Mouse (Mus musculus) large intestine, adult 2 months (tissue): ENCODE results near the gene Neu2. TPM values are rescaled to one million over a fixed set of nuclear protein-coding genes. Genes with fewer than 3 reads are reported as not detected.

Experiments used
- DNase-seq: peaks from one replicate; pipeline ENCODE4 v3.0.0-alpha.2; 2012; ENCODE audit warnings: low read depth, low spot score
- WGBS: fragments of 180-500 bp; shearing (Covaris S2); methylation state at CpG from one replicate; pipeline ENCODE4 v1.1.7; 2018; 5-methylcytosine and 5-hydroxymethylcytosine counted together
- polyA plus RNA-seq: library from polyadenylated mRNA; depleted of rRNA; stranded (reverse); fragments of >200 nt; gene quantifications from 2 replicates; pipeline ENCODE4 v1.2.3, GENCODE M21; 2012; rRNA removed

Gene Neu2
- polyA plus RNA-seq, 1 experiment: 2.3 TPM

- WGBS: 80% methylated on average over 8 of the region's 8 CpGs
- no peak for DNase-seq
Measured at GRCm38 (mm10) chr1:87639724-87640123, 130.0 kb downstream of the Neu2 start.

GRCm38 (mm10) chr1:87640165-87640661 lies 130.5 kb downstream of the Neu2 start:
- WGBS: 59% methylated on average over 17 of the region's 17 CpGs
- DNase-seq: no peak

DNA sequence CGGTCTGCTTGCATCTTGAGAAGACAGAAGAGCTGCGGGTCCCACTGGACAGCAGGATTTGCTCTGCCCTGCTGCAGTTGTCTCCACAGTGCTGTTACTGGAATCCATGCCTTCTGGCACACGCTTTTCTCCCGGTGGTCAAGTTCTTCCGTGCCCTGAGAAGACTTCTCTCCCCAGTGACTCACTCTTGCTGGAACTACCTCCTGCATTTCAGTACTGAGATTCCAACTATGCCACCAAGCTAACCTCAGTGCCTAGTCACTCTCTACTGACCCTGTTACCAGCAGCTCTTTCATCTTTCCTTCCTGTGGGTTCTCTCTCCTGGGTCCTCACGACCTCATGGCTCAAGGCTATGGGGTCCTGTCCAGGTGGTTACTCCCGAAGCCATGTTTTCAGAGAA lies 133.3 kb downstream of the Neu2 start:
- no peak for DNase-seq
- WGBS: 80% methylated on average over 7 of the region's 7 CpGs

DNA sequence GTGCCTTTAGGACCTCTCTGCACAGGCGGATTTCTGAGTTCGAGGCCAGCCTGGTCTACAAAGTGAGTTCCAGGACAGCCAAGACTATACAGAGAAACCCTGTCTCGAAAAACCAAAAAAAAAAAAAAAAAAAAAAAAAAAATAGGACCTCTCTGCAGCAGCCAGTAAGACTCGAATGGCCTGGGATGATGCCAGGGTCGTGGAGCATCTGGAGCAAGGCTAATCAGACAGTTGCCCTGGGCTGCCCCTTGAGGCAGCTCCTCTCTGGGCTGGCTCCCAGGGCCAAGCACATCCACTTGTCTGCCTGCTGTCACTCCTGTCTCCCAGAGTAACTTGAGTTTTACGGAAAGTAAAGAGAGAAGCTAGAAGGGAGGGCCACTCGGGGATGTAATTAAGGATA lies 135.4 kb downstream of the Neu2 start:
- DNase-seq: no peak
- WGBS: 58% methylated on average over 7 of the region's 7 CpGs

GRCm38 (mm10) chr1:87645748-87646147 lies 136.1 kb downstream of the Neu2 start:
- WGBS: 71% methylated on average over 6 of the region's 6 CpGs
- no peak for DNase-seq

Other genes with a start within 250 kb of the Neu2 start
- gene Efhd1, start 245.5 kb upstream of the Neu2 start, polyA plus RNA-seq: 0.51 and 1.3 TPM in 2 replicates
- gene Gigyf2, start 182.9 kb upstream of the Neu2 start, polyA plus RNA-seq: 22.9 and 35.6 TPM in 2 replicates
- 2.8 and 18.9 TPM in 2 replicates for gene Kcnj13, start 115.2 kb upstream of the Neu2 start, polyA plus RNA-seq
- gene Snorc, start 39.6 kb upstream of the Neu2 start, polyA plus RNA-seq: 0.19 TPM in 1 of 2 replicates, not detected in the other
- gene Ngef, start 64.0 kb downstream of the Neu2 start, polyA plus RNA-seq: 16.7 and 21.0 TPM in 2 replicates
- gene Inpp5d, start 110.4 kb downstream of the Neu2 start, polyA plus RNA-seq: 21.1 and 31.7 TPM in 2 replicates
- gene Atg16l1, start 246.0 kb downstream of the Neu2 start, polyA plus RNA-seq: 16.2 and 19.1 TPM in 2 replicates